Mouse (Mus musculus) liver, embryonic 11.5 days (tissue): Measurements from ENCODE around the gene Gm28230. TPM values are rescaled to one million over a fixed set of nuclear protein-coding genes. Genes with fewer than 3 reads are reported as not detected.

ENCODE experiments used
- ATAC-seq: fragments of 200-750 bp; cut with Nextera tagmentation; replicated peaks from 2 replicates; pipeline ENCODE4 v1.8.0; 2017; ENCODE audit warnings: moderate number of reproducible peaks, mild to moderate bottlenecking, moderate TSS enrichment, moderate library complexity; ENCODE audit not compliant: low FRiP score
- DNase-seq: peaks from one replicate; pipeline ENCODE4 v3.0.0-alpha.2; 2017; ENCODE audit warnings: low spot score
- H3K27ac ChIP-seq: fragments of 300-500 bp; sonication (generic); 2 replicates; pipeline ENCODE4 v1.5.1; 2014; ENCODE audit warnings: mild to moderate bottlenecking, low read depth, low read length, control low read depth
- H3K27me3 ChIP-seq: fragments of 300-500 bp; sonication (generic); replicated peaks from 2 replicates; pipeline ENCODE4 v1.6.1; 2014; ENCODE audit warnings: low read length, mixed read lengths; ENCODE audit not compliant: control insufficient read depth, insufficient read depth
- H3K36me3 ChIP-seq: fragments of 300-500 bp; sonication (generic); 2 replicates; pipeline ENCODE4 v1.6.1; 2014; ENCODE audit warnings: mild to moderate bottlenecking, low read length, moderate library complexity, mixed read lengths; ENCODE audit not compliant: control insufficient read depth, insufficient read depth
- H3K4me1 ChIP-seq: fragments of 300-500 bp; sonication (generic); replicated peaks from 2 replicates; pipeline ENCODE4 v1.6.1; 2014; ENCODE audit warnings: low read length, mixed read lengths; ENCODE audit not compliant: control insufficient read depth, insufficient read depth
- H3K4me2 ChIP-seq: fragments of 300-500 bp; sonication (generic); 2 replicates; pipeline ENCODE4 v1.6.1; 2014; ENCODE audit warnings: mild to moderate bottlenecking, control low read depth, moderate library complexity
- H3K4me3 ChIP-seq: fragments of 300-500 bp; sonication (generic); 2 replicates; pipeline ENCODE4 v1.5.1; 2014; ENCODE audit warnings: low read depth, low read length, control low read depth
- H3K9ac ChIP-seq: fragments of 300-500 bp; sonication (generic); 2 replicates; pipeline ENCODE4 v1.6.1; 2014; ENCODE audit warnings: low read depth, low read length, control low read depth
- H3K9me3 ChIP-seq: fragments of 300-500 bp; sonication (generic); 2 replicates; pipeline ENCODE4 v1.6.1; 2016; ENCODE audit warnings: low read length, inconsistent platforms, mixed read lengths; ENCODE audit not compliant: control insufficient read depth
- WGBS: fragments of 180-500 bp; shearing (Covaris S2); extraction: QIAGEN DNeasy Blood & Tissue Kit; methylation state at CpG from one replicate; pipeline ENCODE4 v1.1.7; 2014; 5-methylcytosine and 5-hydroxymethylcytosine counted together
- microRNA counts: library from miRNA; unstranded; fragments of <30 nt; microRNA quantifications from one replicate; lab custom pipeline; 2015
- microRNA-seq: library from miRNA; unstranded; fragments of <30 nt; microRNA quantifications from one replicate; pipeline ENCODE4, GENCODE M21; 2017; ENCODE audit warnings: borderline number of aligned reads
- polyA plus RNA-seq: library from polyadenylated mRNA; unstranded; fragments of >200 nt; fragmentation: Nextera tagmentation; extraction: Ambion mirVana; gene quantifications from 2 replicates; pipeline ENCODE4 v1.2.1, GENCODE M21; 2014

Gene Gm28230
- polyA plus RNA-seq, 1 experiment from 2014 or later, result not detected

DNA sequence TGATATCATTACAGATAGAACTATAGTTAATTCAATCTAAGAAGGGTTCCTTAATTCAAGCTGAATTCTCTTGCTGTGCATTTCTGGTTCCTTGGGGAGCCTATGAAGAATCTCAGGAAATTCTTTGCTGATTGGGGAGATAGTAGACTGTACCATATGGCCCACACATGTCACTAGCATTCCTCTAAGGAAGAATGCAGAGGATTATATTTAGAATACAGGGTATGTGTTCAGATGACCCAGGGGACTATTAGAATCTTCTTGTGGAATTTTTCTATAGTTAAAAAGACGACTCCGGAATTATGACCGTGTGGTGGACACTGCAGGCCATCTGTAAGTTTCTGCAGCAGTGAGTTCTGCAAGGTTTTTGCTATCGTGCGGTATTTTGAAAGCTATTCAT lies 54.9 kb downstream of the Gm28230 start:
- no peak overlapping the region for H3K4me3 ChIP-seq
- H3K36me3 ChIP-seq, result no peaks in the 10 kb centered on the region
- H3K27ac ChIP-seq, result no peak overlapping the region
- no peak overlapping the region for H3K9ac ChIP-seq
- no peak overlapping the region for H3K4me2 ChIP-seq
- H3K9me3 ChIP-seq, result no peaks in the 10 kb centered on the region
- H3K27me3 ChIP-seq, result no peaks in the 10 kb centered on the region
- no peaks in the 10 kb centered on the region for H3K4me1 ChIP-seq
- ATAC-seq (no peak), DNase-seq (no peak)
- 88% methylated on average over 5 of the region's 5 CpGs for WGBS

DNA sequence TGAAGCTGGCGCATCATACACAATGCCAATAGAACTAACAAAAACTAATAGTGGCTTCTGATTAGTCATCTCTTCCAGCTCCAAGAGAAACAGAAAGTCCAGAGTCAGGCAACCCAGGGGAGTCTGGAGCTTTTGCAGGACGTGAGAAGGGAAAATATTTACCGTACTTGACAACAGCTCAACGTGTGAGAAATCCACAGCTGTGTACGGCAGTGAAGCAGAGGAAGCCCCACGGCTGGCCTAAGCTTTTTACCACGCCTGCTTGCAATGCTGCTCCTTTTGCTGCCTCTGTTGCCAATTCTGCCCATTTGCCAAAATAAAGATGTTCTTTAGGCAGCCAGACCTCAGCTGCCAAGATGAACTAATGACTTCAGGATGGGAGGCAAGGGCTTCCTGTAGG lies 69.0 kb downstream of the Gm28230 start:
- Histone ChIP-seq H3K36me3 (no peaks in the 10 kb centered on the region), H3K4me1 (no peaks in the 10 kb centered on the region), H3K27me3 (no peaks in the 10 kb centered on the region; the same call in 1 of the 2 replicates), H3K27ac (no peak overlapping the region), H3K9me3 (no peaks in the 10 kb centered on the region), H3K4me2 (no peak overlapping the region), H3K4me3 (no peak overlapping the region), H3K9ac (no peak overlapping the region)
- DNase-seq (no peak), ATAC-seq (no peak)
- WGBS, result 65% methylated on average over 7 of the region's 7 CpGs

MicroRNA genes within 50 kb of the gene (microRNA counts, 519-probe panel; counts per million panel counts)
- 4,357 counts per million, percentile 27 among the panel's probes with 10 or more counts for microRNA mmu-miR-10b (lab: Ali Mortazavi, UCI)

Small RNAs within 50 kb of the gene (microRNA-seq; reads per million reads assigned to microRNA genes)
- not detected for gene Gm44463
- 7,115 reads per million, percentile 91 among the genes with 10 or more reads in this experiment for gene Mir10b

Other genes with a start within 250 kb of the Gm28230 start
- 25.7 and 29.1 TPM in 2 replicates for gene Lnpk, start 147.3 kb upstream of the Gm28230 start, polyA plus RNA-seq
- gene Evx2, start 67.2 kb upstream of the Gm28230 start, polyA plus RNA-seq, result 0.12 TPM in 1 of 2 replicates, not detected in the other
- 0.06 and 0.45 TPM in 2 replicates for gene Hoxd13, start 58.4 kb upstream of the Gm28230 start, polyA plus RNA-seq
- 0.12 and 0.49 TPM in 2 replicates for gene Hoxd12, start 51.7 kb upstream of the Gm28230 start, polyA plus RNA-seq
- 0.14 and 0.44 TPM in 2 replicates for gene Hoxd11, start 47.2 kb upstream of the Gm28230 start, polyA plus RNA-seq
- gene Hoxd10, start 34.8 kb upstream of the Gm28230 start, polyA plus RNA-seq, result 0.09 and 0.30 TPM in 2 replicates
- gene Hoxd9, start 29.0 kb upstream of the Gm28230 start, polyA plus RNA-seq, result 0.10 and 0.22 TPM in 2 replicates
- 0.82 and 1.2 TPM in 2 replicates for gene Hoxd8, start 22.1 kb upstream of the Gm28230 start, polyA plus RNA-seq
- gene Hoxd3, start 14.8 kb upstream of the Gm28230 start, polyA plus RNA-seq, result 0.47 and 0.87 TPM in 2 replicates
- 0.14 and 0.18 TPM in 2 replicates for gene Hoxd4, start 14.8 kb upstream of the Gm28230 start, polyA plus RNA-seq
- gene Hoxd1, start 36.3 kb downstream of the Gm28230 start, polyA plus RNA-seq, result 0.11 TPM in 1 of 2 replicates, not detected in the other
- 110 and 112 TPM in 2 replicates for gene Mtx2, start 99.1 kb downstream of the Gm28230 start, polyA plus RNA-seq